Mouse (Mus musculus) kidney, postnatal 10 days (tissue): ENCODE results near the gene Ccdc142.
A peak's percentile ranks its signal among the peaks of the same experiment; 100 is the strongest.

Experiments
- DNase-seq: peaks from one replicate; pipeline ENCODE4 v3.0.0; 2021; ENCODE audit warnings: mixed read lengths

Ccdc142 gene

DNA sequence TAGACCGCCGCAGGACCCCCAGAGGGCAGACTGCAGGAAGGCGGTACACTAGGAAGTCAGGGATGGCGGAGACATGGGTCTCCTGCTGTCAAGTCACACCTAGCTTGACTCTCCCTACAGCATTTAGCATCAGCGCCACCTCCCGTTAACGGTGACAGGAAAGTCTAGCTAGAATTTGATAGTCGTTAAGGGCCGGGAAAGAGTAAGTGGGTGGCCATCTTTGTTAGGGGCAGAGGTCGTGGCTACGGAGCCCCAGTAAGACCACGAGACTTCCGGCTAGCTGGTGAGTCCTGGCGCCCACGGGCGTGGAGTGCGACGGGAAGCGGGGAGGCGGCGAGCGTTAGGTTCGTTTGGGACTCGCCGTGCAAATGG, at the start of gene Ccdc142, which contains the start of gene Gm42688:
Ccdc142 (plus strand) TSS at position 286 of the 372 bp plus-strand sequence.
Gm42688 (plus strand) TSS at position 302 of the 372 bp plus-strand sequence.
- peak; percentile 93 for DNase-seq

DNA sequence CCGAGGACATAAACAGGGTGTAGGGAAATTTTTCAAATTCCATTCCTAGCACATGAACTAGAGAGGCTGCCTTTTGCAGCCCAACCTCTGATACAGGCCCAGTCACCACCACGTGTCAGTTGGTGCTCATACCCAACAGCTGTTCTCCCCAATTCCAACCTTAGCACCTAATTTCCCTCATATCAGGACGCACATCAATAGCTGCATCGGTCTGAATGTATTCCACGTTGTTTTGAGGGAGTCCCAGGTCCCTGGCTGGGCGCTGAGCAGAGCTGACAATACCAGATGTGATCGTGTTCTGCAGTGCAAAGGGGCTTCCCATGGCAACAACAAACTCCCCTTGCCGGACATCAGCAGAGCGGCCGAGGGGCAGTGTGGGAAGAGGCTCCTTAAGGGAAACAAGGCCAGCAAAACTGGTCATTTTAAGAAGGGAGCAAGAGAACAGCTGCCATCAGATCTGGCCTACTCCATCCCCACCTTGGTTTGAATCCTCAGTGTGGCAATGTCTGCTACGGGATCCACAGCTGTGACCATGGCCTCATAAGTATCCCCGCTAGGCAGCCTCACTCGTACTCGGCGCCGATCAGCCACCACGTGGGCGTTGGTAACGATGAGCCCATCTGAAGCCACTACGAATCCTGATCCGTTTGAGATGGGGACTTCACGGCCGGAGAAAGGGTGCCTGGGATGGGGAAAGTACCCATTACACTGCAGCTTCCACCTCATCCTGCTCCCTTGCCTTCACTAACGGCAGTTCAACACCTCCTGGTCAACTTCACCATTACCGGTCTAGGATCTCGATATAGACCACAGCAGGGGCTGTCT, 48.1 kb upstream of the Ccdc142 start:
- peak; percentile 52 for DNase-seq

DNA sequence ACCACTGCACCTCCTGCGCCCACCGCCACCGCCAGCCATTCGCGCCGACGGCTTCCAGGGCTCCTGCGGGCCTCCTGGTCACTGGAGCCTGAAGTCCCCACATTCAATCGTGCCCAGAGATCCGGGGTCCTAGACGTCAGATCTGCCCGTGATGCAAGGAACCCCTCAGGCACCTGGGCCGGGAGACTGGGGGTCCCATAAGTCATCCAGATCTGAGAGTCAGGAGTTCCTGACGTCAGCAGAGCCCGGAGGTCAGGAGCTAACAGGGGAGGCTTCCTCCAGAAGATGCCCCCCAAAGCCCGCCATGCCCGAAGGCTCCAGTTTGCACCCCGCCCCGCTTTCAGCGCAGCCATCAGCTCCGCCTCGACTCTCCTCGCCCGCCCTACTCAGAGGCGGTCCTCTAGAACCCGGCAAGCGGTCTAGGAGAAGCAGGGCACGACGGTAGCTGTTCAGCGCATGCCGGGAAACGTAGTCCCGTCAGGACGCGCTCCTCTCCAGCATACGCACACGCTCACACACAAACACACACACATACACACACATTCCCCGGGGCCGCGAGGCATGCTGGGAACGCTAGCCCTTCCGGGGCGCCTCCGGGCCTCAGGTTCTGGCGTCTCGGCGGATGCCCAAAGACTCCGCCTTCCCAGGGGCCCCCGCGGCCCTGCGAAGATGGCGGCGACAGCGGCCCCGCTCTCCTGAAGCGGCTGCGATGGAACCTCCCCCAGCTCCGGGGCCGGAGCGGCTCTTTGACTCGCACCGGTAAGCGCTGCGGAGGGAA, 47.1 kb upstream of the Ccdc142 start, which contains the start of gene Aup1:
Aup1 (plus strand) TSS at position 448 of the 778 bp plus-strand sequence.
- peak; percentile 97 for DNase-seq

DNA sequence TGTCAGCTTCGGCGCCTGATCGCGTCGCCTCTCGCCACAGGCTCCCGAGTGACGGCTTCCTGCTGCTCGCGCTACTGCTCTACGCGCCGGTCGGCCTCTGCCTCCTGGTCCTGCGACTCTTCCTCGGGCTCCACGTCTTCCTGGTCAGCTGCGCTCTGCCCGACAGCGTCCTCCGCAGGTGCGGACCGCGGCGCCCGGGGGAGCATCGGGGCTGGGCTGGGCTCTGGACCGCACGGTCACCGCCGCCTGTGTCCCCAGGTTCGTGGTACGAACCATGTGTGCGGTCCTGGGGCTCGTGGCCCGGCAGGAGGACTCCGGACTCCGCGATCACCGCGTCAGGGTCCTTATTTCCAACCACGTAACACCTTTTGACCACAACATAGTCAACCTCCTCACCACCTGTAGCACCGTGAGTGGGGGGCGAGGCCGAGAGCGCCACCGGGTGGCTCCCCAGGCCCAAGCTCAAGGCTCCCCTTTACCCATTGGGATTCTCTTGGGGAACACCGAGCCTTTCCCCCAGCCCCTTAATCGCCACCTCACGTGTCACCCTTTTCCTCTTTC, 46.5 kb upstream of the Ccdc142 start, which contains the start of gene Htra2:
Htra2 (minus strand) TSS at position 403 of the 561 bp plus-strand sequence.
- DNase-seq: peak; percentile 60

DNA sequence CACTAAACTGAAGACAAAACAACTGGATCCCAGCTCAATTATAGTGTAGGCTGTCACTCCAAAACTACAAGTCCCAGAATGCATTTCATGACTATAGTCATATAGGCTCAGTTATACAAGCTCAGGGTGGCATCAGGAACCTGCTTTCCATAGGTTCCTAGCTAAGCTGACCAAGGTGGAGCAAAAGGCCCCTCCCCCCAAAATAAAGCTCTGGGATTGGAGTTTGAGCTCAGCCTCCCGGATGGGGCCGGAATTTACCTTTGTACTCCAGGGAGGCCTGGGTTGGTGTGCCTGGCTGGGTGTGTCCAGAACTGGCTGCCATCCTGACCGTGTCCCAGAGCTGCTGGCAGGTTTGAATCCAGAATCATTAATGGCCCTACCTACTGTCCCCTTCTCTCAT, 43.6 kb upstream of the Ccdc142 start, which contains the start of gene Dqx1:
Dqx1 (plus strand) TSS at position 55 of the 400 bp plus-strand sequence.
- peak; percentile 76 for DNase-seq

DNA sequence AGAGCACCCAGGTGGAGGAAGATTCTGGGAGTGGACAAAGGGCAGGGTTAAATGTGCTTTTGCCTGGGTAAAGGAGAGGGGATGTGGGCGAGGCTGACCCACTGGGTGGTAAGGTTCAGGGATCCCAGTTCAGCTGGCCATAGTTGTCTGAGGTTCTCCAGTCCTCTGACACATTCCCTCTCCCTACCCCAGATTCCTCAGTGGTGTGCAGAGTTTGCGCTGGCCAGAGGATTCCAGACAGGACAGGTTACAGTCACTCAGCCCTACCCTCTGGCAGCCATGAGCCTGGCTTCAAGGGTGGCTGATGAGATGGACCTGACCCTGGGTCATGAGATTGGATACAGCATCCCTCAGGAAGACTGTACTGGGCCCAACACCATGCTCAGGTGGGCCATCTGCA, 42.7 kb upstream of the Ccdc142 start:
- no peak for DNase-seq

DNA sequence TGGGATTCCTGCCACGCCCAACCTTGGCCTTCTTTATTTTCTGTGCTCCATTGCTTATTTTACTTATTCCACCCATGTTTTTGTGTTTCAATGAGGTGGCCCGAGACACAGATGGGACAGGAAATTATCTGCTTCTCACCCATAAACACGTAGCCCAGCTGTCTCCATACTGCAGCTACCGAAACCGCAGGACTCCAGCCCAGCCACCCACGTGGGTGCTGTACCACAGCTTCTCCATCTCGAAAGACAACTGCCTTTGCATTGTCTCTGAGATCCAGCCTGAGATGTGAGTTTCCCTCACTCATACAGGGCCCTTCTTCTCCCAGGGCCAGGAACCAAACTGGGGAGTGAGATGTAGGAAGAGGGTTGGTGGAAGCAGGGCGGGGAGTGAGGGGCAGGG, 35.4 kb upstream of the Ccdc142 start:
- DNase-seq: no peak

DNA sequence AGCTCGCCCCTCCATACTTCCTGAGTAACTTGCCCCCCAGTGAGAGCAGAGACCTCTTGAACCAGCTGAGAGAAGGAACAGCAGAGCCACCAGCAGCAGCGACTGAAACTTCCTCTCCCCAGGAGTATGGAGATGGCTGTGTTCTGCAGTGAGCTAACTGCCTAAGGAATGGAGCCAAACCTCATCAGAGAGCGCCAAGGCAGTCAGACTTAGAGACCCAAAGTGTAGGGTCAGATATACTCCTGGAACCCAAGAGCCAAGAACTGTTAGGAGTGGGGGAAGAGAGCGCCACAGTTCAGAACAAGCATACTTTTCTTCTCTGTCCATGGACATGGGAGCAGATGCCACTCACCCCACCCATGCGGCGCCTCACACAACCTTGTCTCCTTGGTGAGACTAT, 35.0 kb upstream of the Ccdc142 start:
- no peak for DNase-seq

DNA sequence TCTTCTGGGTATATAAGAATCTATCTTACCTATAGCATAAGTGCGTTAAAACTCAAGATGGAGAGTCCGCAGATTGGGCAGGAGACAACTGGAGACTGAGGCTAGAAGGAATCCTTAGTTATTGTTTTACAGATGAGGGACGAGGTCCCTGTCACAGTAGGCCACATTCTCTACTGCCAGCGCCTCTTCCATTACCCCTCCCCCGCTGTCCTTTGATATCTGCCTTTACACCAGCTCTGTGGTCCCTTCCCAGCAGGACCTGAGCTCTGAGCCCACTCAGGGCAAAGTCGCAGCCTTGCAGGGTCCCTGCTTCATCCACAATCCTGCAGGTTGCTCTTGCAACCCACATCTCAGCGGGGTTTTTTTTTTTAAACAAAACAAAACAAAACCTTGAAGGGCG, 33.2 kb upstream of the Ccdc142 start:
- DNase-seq: no peak

DNA sequence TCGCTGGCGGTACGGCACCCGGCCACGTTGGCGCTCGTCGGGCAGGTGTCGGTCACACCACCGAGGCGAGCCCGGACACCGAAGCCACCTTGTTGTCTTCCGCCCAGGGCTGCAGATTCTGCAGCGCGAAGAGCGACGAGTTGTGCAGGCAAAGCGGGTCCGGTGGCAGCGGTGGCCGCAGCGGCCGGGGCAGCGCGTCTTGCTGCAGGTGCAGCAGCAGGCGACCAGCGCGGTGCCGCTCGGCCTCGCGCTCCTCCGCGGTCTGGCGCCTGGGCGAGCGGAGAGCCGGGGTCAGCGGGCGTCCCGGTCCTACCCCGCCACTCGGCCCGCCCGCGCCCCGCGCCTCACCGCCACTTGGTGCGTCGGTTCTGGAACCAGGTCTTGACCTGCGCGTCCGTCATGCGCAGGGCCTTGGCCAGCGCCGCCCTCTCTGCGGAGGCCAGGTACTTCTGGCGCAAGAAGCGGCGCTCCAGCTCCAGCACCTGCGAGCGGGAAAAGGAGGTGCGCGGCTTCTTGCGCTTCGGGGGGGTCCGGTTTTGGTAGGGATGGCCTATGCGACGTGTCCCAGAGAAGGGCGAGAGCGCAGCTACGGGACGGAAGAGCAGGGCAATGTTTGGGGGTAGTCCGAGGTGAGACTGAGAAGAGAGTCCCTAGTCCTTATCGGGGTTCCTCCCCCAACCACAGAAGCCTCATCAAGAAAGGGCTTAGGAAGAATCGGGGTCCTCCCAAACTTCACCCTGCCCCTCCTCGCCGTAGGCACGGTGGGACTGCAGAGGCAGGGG, 32.5 kb upstream of the Ccdc142 start:
- DNase-seq: peak; percentile 37

DNA sequence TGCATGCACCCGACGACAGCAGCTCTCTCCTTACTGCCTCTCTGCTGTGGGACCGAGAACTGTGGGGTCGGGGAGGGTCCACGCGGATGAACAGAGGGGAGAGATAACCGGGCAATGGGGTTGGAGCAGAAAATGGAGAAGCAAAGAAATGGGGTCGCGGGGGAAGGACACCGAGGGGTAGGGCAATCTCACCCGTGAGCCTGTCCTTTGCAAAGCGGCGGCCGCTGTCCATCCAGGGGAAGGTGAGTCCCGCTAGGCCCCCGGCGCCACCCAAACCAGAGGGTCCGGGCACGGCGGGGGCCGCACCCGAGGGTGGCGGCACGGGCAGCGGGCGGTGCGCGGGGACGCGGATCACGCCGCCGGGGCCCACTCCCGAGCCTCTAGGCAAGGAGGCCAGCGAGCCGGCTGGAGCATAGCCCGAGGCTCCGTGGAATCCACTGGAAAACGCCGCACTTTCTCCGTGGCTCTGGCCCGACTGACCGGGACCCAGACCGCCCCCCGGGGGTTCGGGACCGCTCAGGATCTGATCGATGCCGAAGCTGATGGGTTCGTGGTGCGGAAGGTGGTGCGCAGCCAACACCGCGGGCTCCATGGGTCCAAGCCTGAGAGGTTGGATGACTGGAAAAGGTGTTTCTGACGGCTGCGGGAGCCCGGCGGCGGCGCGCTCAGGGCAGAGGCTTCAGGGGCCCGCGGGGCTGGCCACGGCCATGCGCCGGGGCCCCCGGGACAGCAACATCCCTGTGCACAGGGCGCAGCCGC, 31.7 kb upstream of the Ccdc142 start:
- DNase-seq: no peak

DNA sequence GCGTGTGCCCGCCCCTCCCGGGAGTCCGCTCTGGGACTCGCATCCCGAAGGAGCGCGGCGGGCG, 31.3 kb upstream of the Ccdc142 start, which contains the start of gene Tlx2:
Tlx2 (minus strand) TSS at position 47 of the 64 bp plus-strand sequence.
- DNase-seq: no peak

DNA sequence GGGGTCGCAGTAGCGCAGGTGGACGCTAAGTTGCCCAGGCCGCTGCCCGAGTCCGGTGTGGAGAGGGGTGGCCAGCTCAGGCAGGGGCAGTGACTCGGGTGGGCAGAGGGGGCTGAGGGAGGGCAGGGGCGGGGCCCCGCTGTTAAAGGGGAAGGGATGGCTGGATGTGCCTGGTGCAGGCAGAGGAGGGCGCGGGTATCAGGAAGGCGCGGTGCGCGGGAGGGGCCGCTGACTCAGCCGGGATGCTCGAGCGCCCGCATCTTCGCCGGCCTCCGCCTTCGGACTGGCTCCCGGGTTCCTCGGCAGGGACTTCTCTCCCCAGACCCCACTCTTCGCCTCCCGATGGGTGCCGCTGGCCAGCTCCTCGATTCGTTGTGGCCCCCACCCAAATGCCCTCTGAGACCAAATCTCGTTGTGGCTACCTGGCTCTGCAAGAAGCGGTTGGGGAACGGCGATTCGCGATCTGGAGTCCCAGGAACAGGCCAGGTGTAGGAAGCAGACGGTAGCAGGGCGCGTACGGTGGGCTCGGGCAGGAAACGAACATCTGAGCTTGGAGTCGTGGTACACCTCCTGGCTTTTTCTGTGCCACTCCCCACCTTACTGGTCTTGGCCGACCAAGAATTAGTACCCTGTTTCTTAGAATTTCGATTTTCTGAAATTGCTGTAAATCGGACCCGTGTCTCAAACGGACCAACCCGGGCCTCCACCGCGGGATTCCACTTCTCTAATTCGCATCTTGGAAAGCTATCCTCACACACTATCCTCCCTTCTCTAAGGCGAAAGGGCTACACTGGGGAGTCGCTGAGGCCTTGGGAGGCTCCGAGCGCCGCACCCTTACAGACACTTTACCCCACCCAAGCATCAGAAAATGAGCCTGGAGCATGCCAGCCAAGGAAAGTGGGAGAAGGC, 30.8 kb upstream of the Ccdc142 start:
- DNase-seq: no peak

DNA sequence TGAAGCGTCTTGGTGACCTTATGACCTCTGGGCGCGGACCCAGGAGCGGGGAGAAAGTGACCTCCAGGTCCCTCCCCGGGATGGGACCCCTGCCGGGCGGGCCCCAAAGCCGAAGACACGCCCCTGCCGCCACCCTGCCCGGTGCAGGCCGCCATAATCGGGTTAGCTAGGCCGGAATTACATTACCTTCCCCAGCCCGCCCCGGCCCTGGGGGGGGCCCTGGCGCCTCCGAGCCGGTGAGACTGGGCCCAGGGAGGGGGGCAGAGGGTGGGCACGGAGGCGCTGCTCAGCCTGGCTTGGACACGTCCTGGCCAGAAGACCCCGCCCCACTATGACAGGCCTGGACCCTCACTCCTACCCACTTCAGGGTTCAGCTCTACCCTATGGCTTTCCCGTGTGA, 30.2 kb upstream of the Ccdc142 start:
- DNase-seq: no peak

DNA sequence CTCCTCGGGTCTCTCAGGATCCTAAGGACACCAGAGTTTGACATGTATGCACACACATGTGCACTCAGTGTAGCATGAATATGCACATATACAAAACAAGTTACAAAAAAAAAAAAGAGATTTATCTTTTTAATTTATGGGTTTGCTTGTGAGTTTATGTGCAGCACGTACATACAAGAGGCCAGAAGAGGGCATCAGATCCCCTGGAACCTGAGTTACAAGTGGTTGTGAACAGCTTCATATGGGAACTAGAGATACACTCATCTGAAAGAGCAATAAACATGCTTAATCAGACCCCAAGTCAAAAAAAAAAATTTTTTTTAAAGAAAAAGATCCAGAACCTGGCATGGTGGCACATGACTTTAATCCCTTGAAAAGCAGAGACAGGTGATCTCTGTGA, 26.4 kb upstream of the Ccdc142 start:
- no peak for DNase-seq

DNA sequence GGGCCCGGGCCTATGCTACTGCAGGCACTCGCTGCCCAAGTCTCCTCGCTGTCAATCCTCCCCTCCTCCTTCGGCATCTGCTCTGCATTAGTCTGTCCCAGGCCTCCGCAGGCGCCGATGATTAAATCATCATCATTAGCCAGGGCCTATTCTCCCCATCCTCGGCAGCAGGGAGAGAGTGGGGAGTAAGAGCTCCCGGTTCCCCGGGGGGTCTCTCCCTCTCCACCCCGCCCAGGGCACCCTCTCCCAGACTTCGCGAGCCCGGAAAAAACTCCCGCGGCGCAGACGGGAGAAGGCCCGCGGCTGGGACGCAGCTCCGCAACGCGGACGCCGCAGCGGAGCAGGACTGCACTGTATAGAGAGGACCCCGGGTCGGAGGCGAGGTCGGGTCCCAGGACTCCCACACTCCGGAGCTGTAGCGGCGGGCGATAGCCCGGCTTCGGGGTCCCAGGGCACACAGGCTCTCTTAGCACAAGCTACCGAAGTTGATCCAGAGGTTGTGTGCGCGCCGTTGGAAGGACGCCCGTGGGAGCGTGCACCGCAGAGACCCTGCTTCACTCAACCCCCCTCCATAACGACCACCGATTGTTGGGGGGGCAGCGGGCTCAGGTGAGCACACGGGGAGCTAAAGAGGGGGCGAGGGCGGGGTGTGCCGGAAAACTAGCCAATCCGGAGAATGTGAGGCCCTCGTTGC, 23.6 kb upstream of the Ccdc142 start, which contains the start of gene Pcgf1:
Pcgf1 (plus strand) TSS at position 240 of the 694 bp plus-strand sequence.
- no peak for DNase-seq

DNA sequence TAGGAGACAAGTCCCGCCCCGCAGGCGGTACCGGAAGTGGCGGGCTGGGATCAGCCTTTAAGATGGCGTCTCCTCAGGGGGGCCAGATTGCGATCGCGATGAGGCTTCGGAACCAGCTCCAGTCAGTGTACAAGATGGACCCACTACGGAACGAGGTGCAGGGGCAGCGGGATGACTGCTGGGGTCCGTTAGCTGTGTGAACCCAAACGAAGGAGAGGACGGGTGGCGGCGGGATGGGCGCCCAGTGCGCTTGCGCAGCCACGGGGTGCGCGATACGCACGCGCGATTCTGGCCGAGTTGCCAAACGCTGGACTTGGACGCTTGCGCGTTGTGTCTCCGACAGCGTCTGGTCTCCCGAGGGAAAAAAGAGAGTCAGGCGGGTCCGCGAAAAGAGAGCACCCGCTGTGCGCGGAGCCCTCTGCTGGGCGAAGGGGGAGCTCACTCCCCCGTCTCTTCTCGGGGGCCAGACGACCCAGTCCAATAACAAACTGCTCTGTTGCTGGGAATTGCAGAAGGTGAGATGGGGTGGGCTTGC, 23.0 kb upstream of the Ccdc142 start:
- DNase-seq: peak; percentile 100

DNA sequence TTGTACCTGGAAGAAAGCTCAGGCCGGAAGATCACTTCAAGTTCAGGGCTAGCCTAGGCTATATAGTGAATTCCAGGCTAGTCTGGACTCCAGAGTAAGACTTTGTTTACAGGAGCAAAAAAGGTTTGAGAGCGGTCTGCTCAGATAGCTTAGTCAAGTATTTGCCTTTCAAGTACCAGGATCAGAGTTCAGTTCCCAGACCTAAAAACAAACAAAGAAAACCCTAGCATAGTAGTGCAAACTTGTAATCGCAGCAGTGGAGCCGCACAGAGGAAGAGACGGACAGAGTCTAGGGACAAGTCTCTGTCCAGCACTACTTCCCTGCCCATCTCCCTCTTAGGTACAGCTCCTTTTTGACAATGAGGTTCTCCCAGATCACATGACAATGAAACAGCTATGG, 21.2 kb upstream of the Ccdc142 start:
- DNase-seq: no peak

DNA sequence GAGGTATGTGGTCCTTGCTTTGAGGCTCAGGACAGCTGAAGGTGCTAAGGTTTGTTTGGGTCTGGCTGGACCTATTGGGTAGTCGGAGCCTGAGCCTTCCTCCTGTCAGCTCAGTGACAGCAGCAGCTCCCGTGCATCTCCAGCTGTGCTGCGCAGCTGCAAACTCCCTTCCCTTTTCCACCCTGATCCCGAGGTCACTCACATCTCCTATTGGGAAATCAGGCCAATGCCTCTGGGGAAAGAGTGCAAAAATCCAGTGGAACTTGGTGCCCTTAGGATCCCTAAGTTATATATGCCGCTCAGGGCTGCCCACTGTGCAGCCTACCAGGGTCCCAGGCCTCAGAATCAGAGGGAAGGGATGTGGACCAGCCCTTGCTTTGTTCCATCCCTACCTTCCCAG, 17.9 kb upstream of the Ccdc142 start:
- DNase-seq: no peak

DNA sequence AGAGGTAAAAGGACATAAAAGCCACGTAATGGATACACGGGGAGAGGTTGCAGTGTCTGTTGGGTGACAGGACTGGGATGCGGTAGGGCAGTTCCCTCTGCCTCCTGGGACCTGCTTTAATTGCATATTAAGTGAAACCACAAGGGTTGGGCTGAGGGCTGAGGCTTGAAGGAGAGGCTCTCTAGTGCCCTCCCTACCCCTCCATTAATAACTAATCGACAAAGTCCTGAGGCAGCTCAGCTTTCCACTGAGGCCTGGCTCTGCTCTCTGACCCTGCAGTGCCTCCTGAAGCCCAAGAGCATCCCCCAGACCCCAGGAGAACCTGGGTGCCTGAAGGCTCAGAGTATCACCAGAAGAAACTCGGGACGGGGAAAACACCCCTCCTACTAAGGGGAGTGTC, 16.9 kb upstream of the Ccdc142 start:
- no peak for DNase-seq
